10 mouse cellular contexts compared by ENCODE assay signal in genomic region chr8:121602860-121603259, GRCm38 (mm10). TPM values are rescaled to one million over a fixed set of nuclear protein-coding genes. Genes with fewer than 3 reads are reported as not detected.
DNase-seq lines count a peak whose midpoint lies in the region; ATAC-seq and TF ChIP-seq lines count a peak whose summit lies in the region.
"Had no signal": no experiment of that assay in that cellular context is flagged by ENCODE, and none has a peak within 500 bp of the region (broad histone marks: within the 10 kb centered on the region; RNA-seq: fewer than 3 reads in every experiment).

No protein-coding gene starts in this region.

- H3K27ac ChIP-seq in limb, embryonic 14.5 days (replicated peaks; ENCODE audit: low read depth, low read length), result no peak overlapping the region
- H3K27ac ChIP-seq: heart, embryonic 13.5 days; stomach, embryonic 15.5 days had no signal

- H3K4me1 ChIP-seq in limb, embryonic 14.5 days (ENCODE audit: control insufficient read depth, insufficient read depth, low read length), result no peaks in the 10 kb centered on the region
- H3K4me1 ChIP-seq: heart, embryonic 13.5 days; stomach, embryonic 15.5 days had no signal

- WGBS in limb, embryonic 14.5 days, result 40% methylated on average over 3 of the region's 3 CpGs

- no peak overlapping the region for H3K4me3 ChIP-seq in limb, embryonic 14.5 days (replicated peaks; ENCODE audit: low read length)
- H3K4me3 ChIP-seq: heart, embryonic 13.5 days; stomach, embryonic 15.5 days had no signal

- intact Hi-C loops in gastrocnemius, postnatal 14 days (cut with DNase I; ENCODE audit: low total_unique reads), result no loop called here

- peak; percentile 74 for DNase-seq in WW6 (ENCODE audit: low read depth, low spot score)
- DNase-seq in gastrocnemius, postnatal 14 days, result peak; percentile 72
- DNase-seq in kidney, adult 9 months, result peak; percentile 88
- DNase-seq in limb, embryonic 14.5 days (ENCODE audit: low spot score), result peak; percentile 71
- peak; percentile 53 for DNase-seq in ovary, postnatal 14 days (ENCODE audit: low spot score)
- peak; percentile 52 for DNase-seq in yolk sac, embryonic 10.5 days (ENCODE audit: low spot score)

- no peaks in the 10 kb centered on the region for H3K9me3 ChIP-seq in limb, embryonic 14.5 days (ENCODE audit: control insufficient read depth, low read length)
- H3K9me3 ChIP-seq: heart, embryonic 13.5 days; stomach, embryonic 15.5 days had no signal

- H3K27me3 ChIP-seq in limb, embryonic 14.5 days (ENCODE audit: control insufficient read depth, insufficient read depth, low read length), result no peaks in the 10 kb centered on the region
- H3K27me3 ChIP-seq: heart, embryonic 13.5 days; stomach, embryonic 15.5 days had no signal

- H3K4me2 ChIP-seq in limb, embryonic 14.5 days (replicated peaks; ENCODE audit: low read depth, low read length, severe bottlenecking), result no peak overlapping the region
- H3K4me2 ChIP-seq: heart, embryonic 13.5 days; stomach, embryonic 15.5 days had no signal

- TF ChIP-seq POLR2A in limb, embryonic 14.5 days (IDR thresholded peaks at IDR 0.05; ENCODE audit: borderline replicate concordance, extremely low read depth, insufficient read depth, insufficient read length), result no peak

- peaks cover 88% of the 10 kb centered on the region for H3K36me3 ChIP-seq in limb, embryonic 14.5 days (ENCODE audit: control insufficient read depth, insufficient read depth, low read length)

- H3K9ac ChIP-seq in limb, embryonic 14.5 days (ENCODE audit: low read depth, low read length, severe bottlenecking), result no peak overlapping the region
- H3K9ac ChIP-seq: heart, embryonic 13.5 days; stomach, embryonic 15.5 days had no signal

- peak; percentile 40 for ATAC-seq in CD4-positive, CD25-positive, alpha-beta regulatory T cell, adult 4 months
- ATAC-seq in common myeloid progenitor, adult 5-6 weeks (replicated peaks; ENCODE audit: low read depth, poor library complexity, severe bottlenecking), result peak; percentile 83
- peak; percentile 38; the same call in 1 of the 2 replicates for ATAC-seq in limb, embryonic 14.5 days (ENCODE audit: low FRiP score, low read depth)

RNA-seq across cellular contexts. Expression of gene Map1lc3b, which starts 12.7 kb away (rescaled TPM):
- polyA plus RNA-seq in CD4-positive, CD25-positive, alpha-beta regulatory T cell, adult 4 months (2017; shearing (Covaris generic)), result 100 to 1,000 TPM; 505 to 519 TPM
- 86.6 and 91.3 TPM in 2 replicates for total RNA-seq in common myeloid progenitor, adult 5-6 weeks (2017)
- total RNA-seq in gastrocnemius, postnatal 14 days (2021), result 100 to 1,000 TPM; 102 to 136 TPM
- polyA plus RNA-seq in limb, embryonic 14.5 days (2012; rRNA removed), result 49.6 and 59.5 TPM in 2 replicates
- 226 and 238 TPM in 2 replicates for polyA plus RNA-seq in limb, embryonic 14.5 days (2014; fragmentation: Nextera tagmentation; extraction: Ambion mirVana)

RNA-seq across cellular contexts. Expression of gene Fbxo31, which starts 24.3 kb away (rescaled TPM):
- 1 to 10 TPM; 2.6 to 2.8 TPM for polyA plus RNA-seq in CD4-positive, CD25-positive, alpha-beta regulatory T cell, adult 4 months (2017; shearing (Covaris generic))
- total RNA-seq in common myeloid progenitor, adult 5-6 weeks (2017), result 6.8 and 8.8 TPM in 2 replicates
- 10 to 100 TPM; 75.2 to 89.8 TPM for total RNA-seq in gastrocnemius, postnatal 14 days (2021)
- 21.5 and 28.5 TPM in 2 replicates for polyA plus RNA-seq in limb, embryonic 14.5 days (2012; rRNA removed)
- polyA plus RNA-seq in limb, embryonic 14.5 days (2014; fragmentation: Nextera tagmentation; extraction: Ambion mirVana), result 19.1 and 21.0 TPM in 2 replicates

RNA-seq across cellular contexts. Expression of gene Zcchc14, which starts 49.8 kb away (rescaled TPM):
- polyA plus RNA-seq in CD4-positive, CD25-positive, alpha-beta regulatory T cell, adult 4 months (2017; shearing (Covaris generic)), result under 1 TPM; 0.17 to 0.46 TPM
- total RNA-seq in common myeloid progenitor, adult 5-6 weeks (2017), result 0.23 TPM in 1 of 2 replicates, not detected in the other
- 10 to 100 TPM; 19.8 to 20.4 TPM for total RNA-seq in gastrocnemius, postnatal 14 days (2021)
- 37.9 and 47.7 TPM in 2 replicates for polyA plus RNA-seq in limb, embryonic 14.5 days (2012; rRNA removed)
- 22.4 and 24.1 TPM in 2 replicates for polyA plus RNA-seq in limb, embryonic 14.5 days (2014; fragmentation: Nextera tagmentation; extraction: Ambion mirVana)

RNA-seq across cellular contexts. Expression of gene 1700018B08Rik, which starts 58.7 kb away (rescaled TPM):
- polyA plus RNA-seq in CD4-positive, CD25-positive, alpha-beta regulatory T cell, adult 4 months (2017; shearing (Covaris generic)), result not detected
- not detected in 2 replicates for total RNA-seq in common myeloid progenitor, adult 5-6 weeks (2017)
- total RNA-seq in gastrocnemius, postnatal 14 days (2021), result not detected
- polyA plus RNA-seq in limb, embryonic 14.5 days (2012; rRNA removed), result not detected in 2 replicates
- polyA plus RNA-seq in limb, embryonic 14.5 days (2014; fragmentation: Nextera tagmentation; extraction: Ambion mirVana), result not detected in 2 replicates
- polyA plus RNA-seq: heart, embryonic 13.5 days; stomach, embryonic 15.5 days had no signal

Comparison
In these comparisons a context has a peak if more than half of its experiments do, and no peak if none do; other contexts are left out.
1. RNA of gene Zcchc14, which starts 49.8 kb away (total RNA-seq): 19.8 to 20.4 TPM in gastrocnemius, postnatal 14 days; 0.23 TPM in common myeloid progenitor, adult 5-6 weeks; every median in the first group is over 10 times any median in the second.
2. Peak in every context shown above with its lines, with median percentiles within 50 percentile points of each other: ATAC-seq and DNase-seq.